In genomic region chr4:127015294-127015993, GRCm38 (mm10) we compare ENCODE assay signal across 8 mouse cellular contexts. TPM values are rescaled to one million over a fixed set of nuclear protein-coding genes. Genes with fewer than 3 reads are reported as not detected.
A peak's percentile ranks its signal among the peaks of the same experiment; 100 is the strongest.
DNase-seq lines count a peak whose midpoint lies in the region; ATAC-seq lines count a peak whose summit lies in the region.
"Not testable (repeated sequence)": the region's sequence is repeated elsewhere in the genome, so short reads cannot be mapped to it uniquely, and the experiment has no call there.

No protein-coding gene starts in this region.

- 7% methylated on average over 14 of the region's 26 CpGs for WGBS in hindbrain, embryonic 15.5 days

- H3K9me3 ChIP-seq in hindbrain, embryonic 15.5 days: not testable (repeated sequence)

- peak overlapping the region; percentile 72; the same call in 1 of the 2 replicates for H3K27ac ChIP-seq in hindbrain, embryonic 15.5 days (replicated peaks)

- ATAC-seq in hindbrain, embryonic 15.5 days (ENCODE audit: low FRiP score, low read depth): peak; percentile 96

- H3K9ac ChIP-seq in hindbrain, embryonic 15.5 days: not testable (repeated sequence)

- not testable (repeated sequence) for H3K4me1 ChIP-seq in hindbrain, embryonic 15.5 days (replicated peaks)

- DNase-seq in R1 (ENCODE audit: low read depth, low spot score): peak; percentile 89
- peak; percentile 85 to 89 for DNase-seq in cerebellum, postnatal 36 days
- DNase-seq in gastrocnemius, adult 18-20 months (ENCODE audit: low spot score): peak; percentile 83
- peak; percentile 77 for DNase-seq in left cerebral cortex, adult 11 months (ENCODE audit: low spot score)
- peak; percentile 93 for DNase-seq in lung, postnatal 36 days
- peak; percentile 82 for DNase-seq in retina, postnatal 7 days (ENCODE audit: low read depth, low spot score)
- DNase-seq in urinary bladder, adult 18-20 months (ENCODE audit: low spot score in 2 of 2): peak; percentile 57 to 64

- peak overlapping the region; percentile 36 for H3K4me3 ChIP-seq in hindbrain, embryonic 15.5 days

- peak overlapping the region; percentile 47 for H3K4me2 ChIP-seq in hindbrain, embryonic 15.5 days

- not testable (repeated sequence) for H3K27me3 ChIP-seq in hindbrain, embryonic 15.5 days

- not testable (repeated sequence) for H3K36me3 ChIP-seq in hindbrain, embryonic 15.5 days

RNA-seq across cellular contexts. Expression of gene Sfpq, which starts 5.7 kb away (rescaled TPM):
- 10 to 100 TPM; 54.9 to 65.1 TPM for total RNA-seq in gastrocnemius, adult 18-20 months (2021)
- 64.1 and 73.2 TPM in 2 replicates for polyA plus RNA-seq in hindbrain, embryonic 15.5 days (2015; fragmentation: Nextera tagmentation; extraction: Ambion mirVana)

RNA-seq across cellular contexts. Expression of gene Zmym1, which starts 45.5 kb away (rescaled TPM):
- total RNA-seq in gastrocnemius, adult 18-20 months (2021): 1 to 10 TPM; 4.2 to 5.3 TPM
- polyA plus RNA-seq in hindbrain, embryonic 15.5 days (2015; fragmentation: Nextera tagmentation; extraction: Ambion mirVana): 26.0 and 26.3 TPM in 2 replicates

RNA-seq across cellular contexts. Expression of gene Zmym4, which starts 47.5 kb away (rescaled TPM):
- total RNA-seq in gastrocnemius, adult 18-20 months (2021): 10 to 100 TPM; 14.6 to 16.3 TPM
- 25.4 and 26.1 TPM in 2 replicates for polyA plus RNA-seq in hindbrain, embryonic 15.5 days (2015; fragmentation: Nextera tagmentation; extraction: Ambion mirVana)

Comparison
In these comparisons a context has a peak if more than half of its experiments do, and no peak if none do; other contexts are left out.
1. Peak in every context shown above with its lines: DNase-seq, ATAC-seq, H3K4me3 ChIP-seq and H3K27ac ChIP-seq.